Mouse (Mus musculus) lung, postnatal 36 days (tissue): ENCODE results near the gene Slc44a1.

Experiments
- DNase-seq: peaks from one replicate; pipeline ENCODE4 v3.0.0; 2022; ENCODE audit warnings: mixed read lengths

Slc44a1 gene

GRCm38 (mm10) chr4:53474109-53474508, 33.9 kb downstream of the Slc44a1 start:
- DNase-seq = no peak

GRCm38 (mm10) chr4:53475230-53475952, 35.2 kb downstream of the Slc44a1 start:
- DNase-seq = no peak

GRCm38 (mm10) chr4:53478644-53479043, 38.4 kb downstream of the Slc44a1 start:
- no peak for DNase-seq

GRCm38 (mm10) chr4:53487216-53488188, 47.3 kb downstream of the Slc44a1 start:
- peak; percentile 45 for DNase-seq

- DNase-seq = no peak
These were observed 48.6 kb downstream of the Slc44a1 start for GRCm38 (mm10) chr4:53488803-53489202.

- DNase-seq = no peak
These were observed 50.2 kb downstream of the Slc44a1 start for GRCm38 (mm10) chr4:53490371-53490770.

GRCm38 (mm10) chr4:53491269-53491668, 51.1 kb downstream of the Slc44a1 start:
- peak; percentile 74 for DNase-seq

GRCm38 (mm10) chr4:53495646-53496045, 55.4 kb downstream of the Slc44a1 start:
- DNase-seq = no peak

- DNase-seq = no peak
These were observed 62.6 kb downstream of the Slc44a1 start for GRCm38 (mm10) chr4:53502764-53503163.

- peak; percentile 61 for DNase-seq
These were observed 72.1 kb downstream of the Slc44a1 start for GRCm38 (mm10) chr4:53512131-53512916.

GRCm38 (mm10) chr4:53513276-53514081, 73.3 kb downstream of the Slc44a1 start:
- peak; percentile 23 for DNase-seq

GRCm38 (mm10) chr4:53516011-53516532, 75.9 kb downstream of the Slc44a1 start:
- DNase-seq = no peak

- DNase-seq = no peak
These were observed 79.2 kb downstream of the Slc44a1 start for GRCm38 (mm10) chr4:53519429-53519828.

- DNase-seq = no peak
These were observed 80.8 kb downstream of the Slc44a1 start for GRCm38 (mm10) chr4:53521028-53521427.

GRCm38 (mm10) chr4:53522655-53523054, 82.4 kb downstream of the Slc44a1 start:
- DNase-seq = no peak

- no peak for DNase-seq
These were observed 85.3 kb downstream of the Slc44a1 start for GRCm38 (mm10) chr4:53525503-53525902.

GRCm38 (mm10) chr4:53525994-53526393, 85.8 kb downstream of the Slc44a1 start:
- no peak for DNase-seq

- DNase-seq = no peak
These were observed 86.2 kb downstream of the Slc44a1 start for GRCm38 (mm10) chr4:53526446-53526845.

- DNase-seq = peak; percentile 15
These were observed 95.6 kb downstream of the Slc44a1 start for GRCm38 (mm10) chr4:53535795-53536194.

- no peak for DNase-seq
These were observed 96.9 kb downstream of the Slc44a1 start for GRCm38 (mm10) chr4:53537101-53537500.

- no peak for DNase-seq
These were observed 97.3 kb downstream of the Slc44a1 start for GRCm38 (mm10) chr4:53537539-53537938.

GRCm38 (mm10) chr4:53538600-53538999, 98.4 kb downstream of the Slc44a1 start:
- peak; percentile 30 for DNase-seq
